Mouse (Mus musculus) cortical plate, adult 2 months (tissue): ENCODE measurements at regions not wholly inside any gene's neighbourhood (a gene's known extent, or its start where the extent isn't known, plus 50 kb on each side); places are given as distances from the start of the nearest gene placed in this dataset.

Source experiments
- CTCF ChIP-seq: fragments of 200-500 bp; IDR thresholded peaks from 2 replicates; pipeline ENCODE4 v1.5.1; 2011; ENCODE audit warnings: mild to moderate bottlenecking, control low read depth, low read length; ENCODE audit not compliant: insufficient read depth; ENCODE audit errors: extremely low read depth
- POLR2A ChIP-seq: fragments of 200-500 bp; IDR thresholded peaks from 2 replicates; pipeline ENCODE4 v1.6.1; 2011; ENCODE audit warnings: mild to moderate bottlenecking, low read length, control low read depth; ENCODE audit not compliant: insufficient read depth; ENCODE audit errors: extremely low read depth

GRCm38 (mm10) chr2:45219851-45220250, 102.7 kb upstream of the Zeb2 start:
- TF ChIP-seq POLR2A: no peak
- no peak for TF ChIP-seq CTCF
